Mouse (Mus musculus) heart, adult 11 months (tissue): ENCODE results near the gene Eme2.
A peak's percentile ranks its signal among the peaks of the same experiment; 100 is the strongest.

ENCODE experiments used
- DNase-seq: peaks from one replicate; pipeline ENCODE4 v3.0.0; 2022

Eme2 gene

GRCm38 (mm10) chr17:24874405-24874745, 20.5 kb downstream of the Eme2 start:
- DNase-seq: no peak

- DNase-seq: peak; percentile 80
Observed at GRCm38 (mm10) chr17:24873695-24874404, 21.0 kb downstream of the Eme2 start.

GRCm38 (mm10) chr17:24867914-24868313, 27.0 kb downstream of the Eme2 start:
- DNase-seq: no peak

- DNase-seq: no peak
Observed at GRCm38 (mm10) chr17:24865776-24866175, 29.1 kb downstream of the Eme2 start, which contains the start of gene Igfals. Gene Igfals, plus strand, starts transcription at chr17:24865997.

GRCm38 (mm10) chr17:24861785-24862184, 33.1 kb downstream of the Eme2 start:
- peak; percentile 53 for DNase-seq

- peak; percentile 68 for DNase-seq
Observed at GRCm38 (mm10) chr17:24860076-24860475, 34.8 kb downstream of the Eme2 start.

- DNase-seq: peak; percentile 88
Observed at GRCm38 (mm10) chr17:24858967-24859366, 35.9 kb downstream of the Eme2 start.

- peak; percentile 87 for DNase-seq
Observed at GRCm38 (mm10) chr17:24857831-24858470, 36.9 kb downstream of the Eme2 start.

- peak; percentile 86 for DNase-seq
Observed at GRCm38 (mm10) chr17:24856589-24856988, 38.3 kb downstream of the Eme2 start.

GRCm38 (mm10) chr17:24855838-24856464, 38.9 kb downstream of the Eme2 start:
- DNase-seq: peak; percentile 83

GRCm38 (mm10) chr17:24851381-24852125, 43.3 kb downstream of the Eme2 start:
- peak; percentile 90 for DNase-seq

- no peak for DNase-seq
Observed at GRCm38 (mm10) chr17:24850773-24851127, 44.1 kb downstream of the Eme2 start.

- DNase-seq: peak; percentile 100
Observed at GRCm38 (mm10) chr17:24850065-24850772, 44.7 kb downstream of the Eme2 start, which contains the start of gene Fahd1. Gene Fahd1, minus strand, starts transcription at chr17:24850364.

GRCm38 (mm10) chr17:24849733-24850064, 45.2 kb downstream of the Eme2 start:
- DNase-seq: no peak

GRCm38 (mm10) chr17:24848600-24849031, 46.3 kb downstream of the Eme2 start:
- DNase-seq: peak; percentile 86

GRCm38 (mm10) chr17:24847386-24847785, 47.5 kb downstream of the Eme2 start:
- peak; percentile 52 for DNase-seq

- peak; percentile 86 for DNase-seq
Observed at GRCm38 (mm10) chr17:24844525-24844924, 50.4 kb downstream of the Eme2 start.

GRCm38 (mm10) chr17:24842631-24843030, 52.3 kb downstream of the Eme2 start:
- peak; percentile 64 for DNase-seq

- DNase-seq: peak; percentile 80
Observed at GRCm38 (mm10) chr17:24841133-24841532, 53.8 kb downstream of the Eme2 start.

GRCm38 (mm10) chr17:24840341-24840740, 54.5 kb downstream of the Eme2 start:
- no peak for DNase-seq

GRCm38 (mm10) chr17:24839842-24840241, 55.0 kb downstream of the Eme2 start, which contains the start of gene Hagh:
Gene Hagh, plus strand, starts transcription at chr17:24840143.
- peak; percentile 45 for DNase-seq
